Mouse (Mus musculus): ENCODE data around the gene Galntl6. TPM values are rescaled to one million over a fixed set of nuclear protein-coding genes. Genes with fewer than 3 reads are reported as not detected.

Gene Galntl6
- polyA plus RNA-seq, 1 experiment, result not detected

- Histone ChIP-seq H3K27me3 (ENCODE audit: control insufficient read depth, insufficient read depth, insufficient read length) (no peaks in the 10 kb centered on the region), H3K4me2 (ENCODE audit: low read depth) (no peak overlapping the region), H3K36me3 (ENCODE audit: control insufficient read depth, insufficient read depth) (no peaks in the 10 kb centered on the region), H3ac (ENCODE audit: control insufficient read depth, insufficient read length) (no peak overlapping the region), H3K79me2 (ENCODE audit: control insufficient read depth, insufficient read depth) (no peaks in the 10 kb centered on the region), H3K4me3 (no peak overlapping the region)
- TF ChIP-seq TCF3 (IDR thresholded peaks at IDR 0.05; ENCODE audit: insufficient read length, low read depth), result no peak
- no peak for TF ChIP-seq POLR2AphosphoS2 (IDR thresholded peaks at IDR 0.05; ENCODE audit: insufficient read length, low read depth)
- TF ChIP-seq REST (IDR thresholded peaks at IDR 0.05; ENCODE audit: insufficient read depth, insufficient read length), result no peak
- TF ChIP-seq POLR2A (IDR thresholded peaks at IDR 0.05; ENCODE audit: insufficient read length, low read depth), result no peak
- TF ChIP-seq MYOD1 (IDR thresholded peaks at IDR 0.05; ENCODE audit: control insufficient read depth in 1 of 3, insufficient read length in 2 of 3, low read depth in 2 of 3), result no peak
Observed at GRCm38 (mm10) chr8:57760921-57761320, 1151.5 kb downstream of the Galntl6 start.

- H3K4me3 ChIP-seq, result no peak overlapping the region
- no peak overlapping the region for H3K4me2 ChIP-seq (ENCODE audit: low read depth)
- no peaks in the 10 kb centered on the region for H3K36me3 ChIP-seq (ENCODE audit: control insufficient read depth, insufficient read depth)
- TF ChIP-seq USF1 (IDR thresholded peaks at IDR 0.05; ENCODE audit: low read depth) (no peak), POLR2AphosphoS2 (IDR thresholded peaks at IDR 0.05; ENCODE audit: insufficient read length, low read depth) (no peak), MAX (IDR thresholded peaks at IDR 0.05; ENCODE audit: low read depth) (no peak), TCF3 (IDR thresholded peaks at IDR 0.05; ENCODE audit: insufficient read length, low read depth) (no peak), MYOG (IDR thresholded peaks at IDR 0.05; ENCODE audit: control insufficient read depth in 1 of 3, insufficient read depth in 1 of 3, insufficient read length in 2 of 3, low read depth in 2 of 3) (no peak), REST (IDR thresholded peaks at IDR 0.05; ENCODE audit: insufficient read depth, insufficient read length) (no peak), POLR2A (IDR thresholded peaks at IDR 0.05; ENCODE audit: insufficient read length, low read depth) (no peak), CEBPB (IDR thresholded peaks at IDR 0.05; ENCODE audit: insufficient read depth, poor library complexity, severe bottlenecking) (no peak), TCF12 (IDR thresholded peaks at IDR 0.05; ENCODE audit: insufficient read depth, poor library complexity, severe bottlenecking) (no peak), MYOD1 (IDR thresholded peaks at IDR 0.05; ENCODE audit: control insufficient read depth in 1 of 3, insufficient read length in 2 of 3, low read depth in 2 of 3) (no peak), SRF (IDR thresholded peaks at IDR 0.05; ENCODE audit: control insufficient read depth, insufficient read length, low read depth) (no peak), E2F4 (IDR thresholded peaks at IDR 0.05; ENCODE audit: insufficient read depth) (no peak)
- H3ac ChIP-seq (ENCODE audit: control insufficient read depth, insufficient read length), result no peak overlapping the region
- no peaks in the 10 kb centered on the region for H3K79me2 ChIP-seq (ENCODE audit: control insufficient read depth, insufficient read depth)
- H3K27me3 ChIP-seq (ENCODE audit: control insufficient read depth, insufficient read depth, insufficient read length), result no peaks in the 10 kb centered on the region
Observed at GRCm38 (mm10) chr8:57758857-57759256, 1153.6 kb downstream of the Galntl6 start.

GRCm38 (mm10) chr8:57757476-57757875 lies 1155.0 kb downstream of the Galntl6 start:
- TF ChIP-seq MYOG (IDR thresholded peaks at IDR 0.05; ENCODE audit: control insufficient read depth in 1 of 3, insufficient read depth in 1 of 3, insufficient read length in 2 of 3, low read depth in 2 of 3) (no peak), SRF (IDR thresholded peaks at IDR 0.05; ENCODE audit: control insufficient read depth, insufficient read length, low read depth) (no peak), POLR2AphosphoS2 (IDR thresholded peaks at IDR 0.05; ENCODE audit: insufficient read length, low read depth) (no peak), USF1 (IDR thresholded peaks at IDR 0.05; ENCODE audit: low read depth) (no peak), E2F4 (IDR thresholded peaks at IDR 0.05; ENCODE audit: insufficient read depth) (no peak), REST (IDR thresholded peaks at IDR 0.05; ENCODE audit: insufficient read depth, insufficient read length) (no peak), MAX (IDR thresholded peaks at IDR 0.05; ENCODE audit: low read depth) (no peak), POLR2A (IDR thresholded peaks at IDR 0.05; ENCODE audit: insufficient read length, low read depth) (no peak), MYOD1 (IDR thresholded peaks at IDR 0.05; ENCODE audit: control insufficient read depth in 1 of 3, insufficient read length in 2 of 3, low read depth in 2 of 3) (no peak), TCF12 (IDR thresholded peaks at IDR 0.05; ENCODE audit: insufficient read depth, poor library complexity, severe bottlenecking) (no peak), CEBPB (IDR thresholded peaks at IDR 0.05; ENCODE audit: insufficient read depth, poor library complexity, severe bottlenecking) (no peak)
- Histone ChIP-seq H3K27me3 (ENCODE audit: control insufficient read depth, insufficient read depth, insufficient read length) (no peaks in the 10 kb centered on the region), H3K36me3 (ENCODE audit: control insufficient read depth, insufficient read depth) (no peaks in the 10 kb centered on the region), H3K4me3 (no peak overlapping the region), H3K79me2 (ENCODE audit: control insufficient read depth, insufficient read depth) (no peaks in the 10 kb centered on the region), H3K4me2 (ENCODE audit: low read depth) (no peak overlapping the region), H3ac (ENCODE audit: control insufficient read depth, insufficient read length) (no peak overlapping the region)

- no peak overlapping the region for H3K4me2 ChIP-seq (ENCODE audit: low read depth)
- H3K4me3 ChIP-seq, result no peak overlapping the region
- H3K79me2 ChIP-seq (ENCODE audit: control insufficient read depth, insufficient read depth), result no peaks in the 10 kb centered on the region
- no peak overlapping the region for H3ac ChIP-seq (ENCODE audit: control insufficient read depth, insufficient read length)
- no peaks in the 10 kb centered on the region for H3K27me3 ChIP-seq (ENCODE audit: control insufficient read depth, insufficient read depth, insufficient read length)
- TF ChIP-seq MYOG (IDR thresholded peaks at IDR 0.05; ENCODE audit: control insufficient read depth in 1 of 3, insufficient read depth in 1 of 3, insufficient read length in 2 of 3, low read depth in 2 of 3) (no peak), TCF12 (IDR thresholded peaks at IDR 0.05; ENCODE audit: insufficient read depth, poor library complexity, severe bottlenecking) (no peak), POLR2A (IDR thresholded peaks at IDR 0.05; ENCODE audit: insufficient read length, low read depth) (no peak), TCF3 (IDR thresholded peaks at IDR 0.05; ENCODE audit: insufficient read length, low read depth) (no peak), SRF (IDR thresholded peaks at IDR 0.05; ENCODE audit: control insufficient read depth, insufficient read length, low read depth) (no peak), MAX (IDR thresholded peaks at IDR 0.05; ENCODE audit: low read depth) (no peak), CEBPB (IDR thresholded peaks at IDR 0.05; ENCODE audit: insufficient read depth, poor library complexity, severe bottlenecking) (no peak), REST (IDR thresholded peaks at IDR 0.05; ENCODE audit: insufficient read depth, insufficient read length) (no peak)
- no peaks in the 10 kb centered on the region for H3K36me3 ChIP-seq (ENCODE audit: control insufficient read depth, insufficient read depth)
Observed at GRCm38 (mm10) chr8:57754066-57754465, 1158.4 kb downstream of the Galntl6 start.

GRCm38 (mm10) chr8:57743636-57744035 lies 1168.8 kb downstream of the Galntl6 start:
- H3K4me3 ChIP-seq, result no peak overlapping the region
- TF ChIP-seq MAX (IDR thresholded peaks at IDR 0.05; ENCODE audit: low read depth) (no peak), POLR2A (IDR thresholded peaks at IDR 0.05; ENCODE audit: insufficient read length, low read depth) (no peak)
- H3K79me2 ChIP-seq (ENCODE audit: control insufficient read depth, insufficient read depth), result no peaks in the 10 kb centered on the region
- no peaks in the 10 kb centered on the region for H3K36me3 ChIP-seq (ENCODE audit: control insufficient read depth, insufficient read depth)
- no peak overlapping the region for H3ac ChIP-seq (ENCODE audit: control insufficient read depth, insufficient read length)
- no peak overlapping the region for H3K4me2 ChIP-seq (ENCODE audit: low read depth)
- H3K27me3 ChIP-seq (ENCODE audit: control insufficient read depth, insufficient read depth, insufficient read length), result no peaks in the 10 kb centered on the region

Data from myocyte (in vitro differentiated cells).